Mouse (Mus musculus): ENCODE measurements around the gene Olfr325. TPM values are rescaled to one million over a fixed set of nuclear protein-coding genes. Genes with fewer than 3 reads are reported as not detected.

Olfr325 gene
- not detected for polyA plus RNA-seq (2014; fragmentation: Illumina TruSeq; extraction: RNeasy Lipid Tissue Mini Kit (QIAGEN cat#74804))

GRCm38 (mm10) chr11:58577430-58577829 lies at the start of gene Olfr325:
Olfr325 (plus strand) TSS chr11:58577730.

GRCm38 (mm10) chr11:58534736-58535135 lies 42.8 kb upstream of the Olfr325 start, which contains the start of gene Olfr330:
Olfr330 (minus strand) TSS chr11:58534836.

GRCm38 (mm10) chr11:58546322-58546721 lies 31.2 kb upstream of the Olfr325 start, which contains the start of gene Olfr329-ps:
Olfr329-ps (minus strand) TSS chr11:58546422.

GRCm38 (mm10) chr11:58555536-58555935 lies 22.0 kb upstream of the Olfr325 start, which contains the start of gene Olfr328:
Olfr328 (minus strand) TSS chr11:58555636.

DNA sequence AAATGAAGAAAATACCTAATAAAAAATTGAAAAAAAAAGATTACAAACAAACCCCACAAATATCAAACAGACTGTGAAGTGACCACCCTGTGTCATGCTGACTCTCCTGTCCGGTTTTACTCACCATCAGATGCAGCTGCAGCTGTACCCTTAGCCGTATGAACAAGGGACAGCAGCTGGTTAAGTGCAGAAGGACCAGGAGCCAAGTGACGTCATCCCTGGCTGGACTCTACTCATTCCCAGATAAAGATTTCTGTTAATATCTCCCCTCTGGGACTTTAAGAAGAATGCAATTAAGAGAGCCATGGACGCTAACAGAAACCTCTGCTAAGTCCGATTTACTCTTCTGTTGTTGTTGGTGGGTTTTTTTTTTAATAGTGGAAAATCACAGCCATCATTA lies 7.1 kb upstream of the Olfr325 start, which contains the start of gene Olfr224:
Olfr224 (minus strand) TSS at position 149 of the 400 bp plus-strand sequence.

GRCm38 (mm10) chr11:58594814-58595213 lies 17.3 kb downstream of the Olfr325 start, which contains the start of gene Olfr324:
Olfr324 (plus strand) TSS chr11:58595114.

GRCm38 (mm10) chr11:58615975-58616374 lies 38.4 kb downstream of the Olfr325 start, which contains the start of gene 2210407C18Rik:
2210407C18Rik (minus strand) TSS chr11:58616075.

GRCm38 (mm10) chr11:58630401-58630800 lies 52.9 kb downstream of the Olfr325 start, which contains the start of gene Olfr323:
Olfr323 (minus strand) TSS chr11:58630501.

Other genes starting within 250 kb of the Olfr325 start
- 52.3 TPM for gene Zfp672, start 247.4 kb upstream of the Olfr325 start, polyA plus RNA-seq (2014; fragmentation: Illumina TruSeq; extraction: RNeasy Lipid Tissue Mini Kit (QIAGEN cat#74804))
- 0.80 TPM for gene Sh3bp5l, start 247.0 kb upstream of the Olfr325 start, polyA plus RNA-seq (2014; fragmentation: Illumina TruSeq; extraction: RNeasy Lipid Tissue Mini Kit (QIAGEN cat#74804))
- gene Lypd8, start 198.7 kb upstream of the Olfr325 start, polyA plus RNA-seq (2014; fragmentation: Illumina TruSeq; extraction: RNeasy Lipid Tissue Mini Kit (QIAGEN cat#74804)), result not detected
- gene 1810065E05Rik, start 156.6 kb upstream of the Olfr325 start, polyA plus RNA-seq (2014; fragmentation: Illumina TruSeq; extraction: RNeasy Lipid Tissue Mini Kit (QIAGEN cat#74804)), result not detected
- gene Gm12253, start 145.2 kb upstream of the Olfr325 start, polyA plus RNA-seq (2014; fragmentation: Illumina TruSeq; extraction: RNeasy Lipid Tissue Mini Kit (QIAGEN cat#74804)), result not detected
- gene Lypd9, start 124.8 kb upstream of the Olfr325 start, polyA plus RNA-seq (2014; fragmentation: Illumina TruSeq; extraction: RNeasy Lipid Tissue Mini Kit (QIAGEN cat#74804)), result not detected
- not detected for gene Olfr30, start 115.5 kb upstream of the Olfr325 start, polyA plus RNA-seq (2014; fragmentation: Illumina TruSeq; extraction: RNeasy Lipid Tissue Mini Kit (QIAGEN cat#74804))
- gene Olfr332, start 85.2 kb upstream of the Olfr325 start, polyA plus RNA-seq (2014; fragmentation: Illumina TruSeq; extraction: RNeasy Lipid Tissue Mini Kit (QIAGEN cat#74804)), result not detected
- gene Olfr331, start 75.2 kb upstream of the Olfr325 start, polyA plus RNA-seq (2014; fragmentation: Illumina TruSeq; extraction: RNeasy Lipid Tissue Mini Kit (QIAGEN cat#74804)), result not detected
- gene Olfr330, start 42.9 kb upstream of the Olfr325 start, polyA plus RNA-seq (2014; fragmentation: Illumina TruSeq; extraction: RNeasy Lipid Tissue Mini Kit (QIAGEN cat#74804)), result 4.5 TPM
- 5.1 TPM for gene Olfr329-ps, start 31.3 kb upstream of the Olfr325 start, polyA plus RNA-seq (2014; fragmentation: Illumina TruSeq; extraction: RNeasy Lipid Tissue Mini Kit (QIAGEN cat#74804))
- gene Olfr328, start 22.1 kb upstream of the Olfr325 start, polyA plus RNA-seq (2014; fragmentation: Illumina TruSeq; extraction: RNeasy Lipid Tissue Mini Kit (QIAGEN cat#74804)), result 0.20 TPM
- gene Olfr224, start 7.2 kb upstream of the Olfr325 start, polyA plus RNA-seq (2014; fragmentation: Illumina TruSeq; extraction: RNeasy Lipid Tissue Mini Kit (QIAGEN cat#74804)), result not detected
- not detected for gene Olfr324, start 17.4 kb downstream of the Olfr325 start, polyA plus RNA-seq (2014; fragmentation: Illumina TruSeq; extraction: RNeasy Lipid Tissue Mini Kit (QIAGEN cat#74804))
- 0.80 TPM for gene 2210407C18Rik, start 38.3 kb downstream of the Olfr325 start, polyA plus RNA-seq (2014; fragmentation: Illumina TruSeq; extraction: RNeasy Lipid Tissue Mini Kit (QIAGEN cat#74804))
- not detected for gene Olfr323, start 52.8 kb downstream of the Olfr325 start, polyA plus RNA-seq (2014; fragmentation: Illumina TruSeq; extraction: RNeasy Lipid Tissue Mini Kit (QIAGEN cat#74804))
- gene Trim58, start 62.7 kb downstream of the Olfr325 start, polyA plus RNA-seq (2014; fragmentation: Illumina TruSeq; extraction: RNeasy Lipid Tissue Mini Kit (QIAGEN cat#74804)), result not detected
- not detected for gene Olfr322, start 81.1 kb downstream of the Olfr325 start, polyA plus RNA-seq (2014; fragmentation: Illumina TruSeq; extraction: RNeasy Lipid Tissue Mini Kit (QIAGEN cat#74804))
- gene Olfr320, start 103.4 kb downstream of the Olfr325 start, polyA plus RNA-seq (2014; fragmentation: Illumina TruSeq; extraction: RNeasy Lipid Tissue Mini Kit (QIAGEN cat#74804)), result not detected
- not detected for gene Olfr319, start 121.4 kb downstream of the Olfr325 start, polyA plus RNA-seq (2014; fragmentation: Illumina TruSeq; extraction: RNeasy Lipid Tissue Mini Kit (QIAGEN cat#74804))
- not detected for gene Olfr318, start 146.3 kb downstream of the Olfr325 start, polyA plus RNA-seq (2014; fragmentation: Illumina TruSeq; extraction: RNeasy Lipid Tissue Mini Kit (QIAGEN cat#74804))
- not detected for gene Olfr317, start 161.5 kb downstream of the Olfr325 start, polyA plus RNA-seq (2014; fragmentation: Illumina TruSeq; extraction: RNeasy Lipid Tissue Mini Kit (QIAGEN cat#74804))
- gene Olfr316, start 175.0 kb downstream of the Olfr325 start, polyA plus RNA-seq (2014; fragmentation: Illumina TruSeq; extraction: RNeasy Lipid Tissue Mini Kit (QIAGEN cat#74804)), result not detected
- not detected for gene Olfr315, start 195.5 kb downstream of the Olfr325 start, polyA plus RNA-seq (2014; fragmentation: Illumina TruSeq; extraction: RNeasy Lipid Tissue Mini Kit (QIAGEN cat#74804))
- gene Olfr314, start 205.2 kb downstream of the Olfr325 start, polyA plus RNA-seq (2014; fragmentation: Illumina TruSeq; extraction: RNeasy Lipid Tissue Mini Kit (QIAGEN cat#74804)), result not detected
- 17.5 TPM for gene Fam183b, start 224.2 kb downstream of the Olfr325 start, polyA plus RNA-seq (2014; fragmentation: Illumina TruSeq; extraction: RNeasy Lipid Tissue Mini Kit (QIAGEN cat#74804))
- not detected for gene Olfr313, start 237.3 kb downstream of the Olfr325 start, polyA plus RNA-seq (2014; fragmentation: Illumina TruSeq; extraction: RNeasy Lipid Tissue Mini Kit (QIAGEN cat#74804))

Measured in ovary, adult 10 weeks (tissue).